Mouse (Mus musculus) 3T3-L1 (cell line): ENCODE measurements around the gene Faiml.
A peak's percentile ranks its signal among the peaks of the same experiment; 100 is the strongest.

Experiments used
- DNase-seq: peaks from one replicate; pipeline ENCODE4 v3.0.0-alpha.2; 2015; ENCODE audit warnings: low read depth, low spot score

Gene Faiml

GRCm38 (mm10) chr9:99237139-99237538 lies at the start of gene Faiml:
TSS of gene Faiml (minus strand) at chr9:99237239.
- DNase-seq: no peak

GRCm38 (mm10) chr9:99258891-99259290 lies 21.9 kb upstream of the Faiml start:
- no peak for DNase-seq

DNA sequence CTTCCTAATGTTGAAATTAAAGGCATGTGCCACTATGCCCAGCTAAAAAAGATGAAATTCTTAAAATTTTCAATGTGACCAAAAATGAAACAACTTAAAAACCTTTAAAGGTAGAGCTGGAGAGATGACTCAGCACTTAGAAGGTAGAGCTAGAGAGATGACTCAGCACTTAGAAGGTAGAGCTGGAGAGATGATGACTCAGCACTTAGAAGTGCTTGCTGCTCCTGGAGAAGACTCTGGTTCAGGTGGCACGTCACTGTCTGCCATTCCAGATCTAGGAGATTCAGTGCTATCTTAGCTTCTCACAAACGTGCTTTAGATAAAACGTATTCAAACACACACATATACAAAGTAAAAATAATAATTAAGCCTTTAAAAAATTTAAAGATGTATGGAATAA lies 19.8 kb upstream of the Faiml start:
- DNase-seq: peak; percentile 21

DNA sequence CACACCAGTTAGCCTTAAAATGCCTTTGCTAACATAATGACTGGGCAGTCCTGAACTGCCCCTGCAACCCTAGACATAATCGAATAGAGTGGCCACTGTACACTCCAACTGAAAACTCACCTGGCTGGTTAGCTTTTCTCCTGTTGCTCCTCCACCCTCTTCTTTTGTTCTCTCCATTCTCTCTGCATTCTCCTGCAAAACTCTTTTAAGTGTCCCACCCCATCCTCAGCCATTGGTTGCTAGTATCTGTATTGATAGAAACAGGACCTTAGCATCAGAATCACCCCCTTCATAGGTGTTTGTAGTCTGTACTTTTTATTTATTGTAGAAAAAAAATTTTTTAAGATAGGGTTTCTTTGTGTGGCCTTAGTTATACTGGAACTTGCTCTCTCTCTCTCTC lies 19.2 kb upstream of the Faiml start:
- no peak for DNase-seq

DNA sequence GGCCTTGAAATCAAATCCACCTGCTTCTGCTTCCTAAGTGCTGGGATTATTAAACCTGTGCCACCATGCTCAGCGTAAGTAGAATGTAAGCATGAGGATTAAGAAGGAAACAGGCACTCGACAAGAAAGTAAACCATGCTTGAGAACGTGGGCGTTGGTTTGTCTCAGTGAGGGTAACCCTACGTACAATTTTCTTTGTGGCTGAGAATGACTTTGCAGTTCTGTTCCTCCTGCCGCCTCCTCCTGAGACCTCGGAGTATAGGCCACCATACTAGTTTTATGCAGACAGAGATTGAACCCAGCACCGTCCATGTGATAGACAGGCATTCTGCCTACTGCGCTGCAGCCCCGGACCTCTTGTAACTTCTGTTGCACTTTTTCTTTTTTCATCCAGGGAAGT lies 16.8 kb upstream of the Faiml start:
- no peak for DNase-seq

DNA sequence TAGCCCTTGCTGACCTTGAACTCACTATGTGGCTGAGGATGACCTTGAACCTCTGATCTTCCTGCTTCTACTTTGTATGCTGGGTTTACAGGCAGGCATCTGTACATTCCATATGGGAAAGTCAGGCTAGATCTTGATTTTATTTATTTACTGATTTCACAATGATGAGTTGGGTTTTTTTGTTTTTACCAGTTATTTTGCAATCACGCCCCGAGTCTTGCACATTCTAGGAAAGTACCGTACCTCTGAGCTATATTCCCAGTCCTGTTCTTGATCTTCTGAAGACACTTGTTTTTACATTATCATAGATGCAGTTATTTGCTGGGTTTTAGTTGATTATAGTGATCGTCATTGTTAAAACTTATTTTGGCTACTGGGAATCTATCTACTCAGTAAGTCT lies 11.9 kb upstream of the Faiml start:
- DNase-seq: no peak

GRCm38 (mm10) chr9:99248304-99248703 lies 11.3 kb upstream of the Faiml start:
- DNase-seq: no peak

DNA sequence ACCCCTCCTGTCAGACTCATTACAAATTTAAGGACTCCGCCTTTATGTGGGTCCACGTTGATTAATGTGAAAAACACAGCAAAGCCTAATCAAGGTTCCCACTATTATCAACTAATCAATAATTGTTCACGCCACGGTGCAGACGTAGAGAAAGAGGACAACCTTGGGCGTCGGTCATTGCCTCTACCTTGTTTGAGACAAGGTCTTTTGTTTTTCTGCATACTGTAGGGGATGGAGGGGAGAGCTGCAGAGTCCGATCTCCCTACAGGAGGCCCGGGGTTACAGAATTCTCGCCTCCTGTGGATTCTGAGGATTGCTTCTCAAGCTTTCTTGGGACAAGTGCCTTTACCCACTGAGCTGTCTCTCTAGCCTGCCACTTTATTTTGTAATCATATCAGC lies 6.9 kb upstream of the Faiml start:
- DNase-seq: peak; percentile 9

GRCm38 (mm10) chr9:99243190-99243894 lies 6.3 kb upstream of the Faiml start, which contains the start of gene Cep70:
TSS of gene Cep70 (plus strand) at chr9:99243367.
- peak; percentile 92 for DNase-seq

- DNase-seq: no peak
These were observed 5.6 kb upstream of the Faiml start for GRCm38 (mm10) chr9:99242533-99243189.

DNA sequence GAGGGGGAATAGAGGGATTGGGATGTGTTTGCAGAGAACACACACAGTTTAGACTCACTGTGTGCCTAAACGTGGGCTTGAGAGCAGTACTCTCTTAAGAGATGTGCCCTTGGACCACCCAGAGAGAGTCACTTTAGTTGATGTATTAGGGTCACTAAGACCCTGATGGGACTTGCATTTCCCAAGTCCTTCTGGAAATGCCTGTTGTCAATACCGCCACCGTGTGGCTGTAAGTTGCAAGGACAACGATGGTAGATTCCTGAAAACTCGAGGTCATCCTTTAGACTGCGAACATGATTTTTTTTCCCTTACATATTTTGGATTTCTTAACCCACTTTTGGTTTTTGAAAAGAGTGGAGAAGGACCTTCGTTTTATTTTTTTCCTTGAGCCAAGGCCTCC lies 5.0 kb upstream of the Faiml start:
- DNase-seq: peak; percentile 81

DNA sequence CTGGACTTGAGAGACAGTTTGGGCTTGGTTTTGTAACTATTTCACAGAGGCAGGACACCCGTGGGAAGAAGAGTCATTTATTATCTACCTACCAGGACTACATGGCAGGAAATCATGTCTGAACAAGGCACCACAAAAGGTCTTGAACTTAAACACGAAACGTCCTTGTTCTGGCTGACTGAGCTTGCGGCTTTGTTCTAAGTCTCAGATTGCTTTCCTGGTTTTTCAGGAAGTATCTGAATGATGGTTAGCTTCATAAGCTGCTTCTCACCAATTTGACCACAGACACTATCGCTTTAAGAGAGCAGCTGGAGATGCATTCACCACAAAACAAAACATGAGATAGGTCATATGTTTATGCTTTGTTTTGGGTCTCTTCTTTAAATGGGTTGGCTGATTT lies 3.5 kb upstream of the Faiml start:
- DNase-seq: no peak

GRCm38 (mm10) chr9:99239256-99239655 lies 2.2 kb upstream of the Faiml start:
- peak; percentile 62 for DNase-seq

DNA sequence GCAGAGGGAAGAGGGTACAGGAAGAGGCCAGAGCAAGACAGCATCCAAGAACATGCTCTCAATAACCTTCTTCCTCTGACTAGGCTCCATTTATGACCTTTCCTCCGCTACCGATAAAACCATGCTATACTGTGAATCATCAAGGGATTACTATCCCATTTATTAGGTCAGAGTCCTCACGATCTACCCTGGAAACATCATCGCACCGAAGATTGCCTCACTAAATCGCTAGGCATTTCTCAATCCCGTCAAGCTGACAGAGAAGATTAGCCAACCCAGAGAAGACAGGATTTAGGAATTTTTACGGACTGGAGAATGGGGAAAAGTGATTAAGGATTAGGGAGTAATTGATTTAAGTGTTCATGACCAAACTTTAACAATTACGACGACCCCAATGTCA lies 1.2 kb upstream of the Faiml start:
- no peak for DNase-seq

DNA sequence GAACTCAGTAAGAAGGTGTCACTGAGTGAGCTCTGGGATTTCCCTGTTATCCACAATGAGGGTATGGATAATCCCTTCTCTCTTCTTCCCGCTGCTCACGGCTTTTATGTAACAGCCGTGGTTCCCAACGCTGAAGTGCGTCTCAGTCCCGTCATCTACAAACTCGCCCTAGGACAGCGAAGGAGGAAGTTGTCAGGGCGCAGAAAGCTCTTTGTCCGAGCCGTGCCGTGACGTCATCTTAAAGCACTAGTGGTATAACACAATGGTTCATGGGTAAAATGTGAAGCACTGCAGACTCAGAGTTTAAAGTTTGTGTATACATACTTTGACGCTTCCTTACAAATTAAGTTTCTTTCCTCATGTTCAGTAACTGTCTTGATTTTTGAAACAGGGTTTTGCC lies 7.6 kb downstream of the Faiml start:
- DNase-seq: no peak

DNA sequence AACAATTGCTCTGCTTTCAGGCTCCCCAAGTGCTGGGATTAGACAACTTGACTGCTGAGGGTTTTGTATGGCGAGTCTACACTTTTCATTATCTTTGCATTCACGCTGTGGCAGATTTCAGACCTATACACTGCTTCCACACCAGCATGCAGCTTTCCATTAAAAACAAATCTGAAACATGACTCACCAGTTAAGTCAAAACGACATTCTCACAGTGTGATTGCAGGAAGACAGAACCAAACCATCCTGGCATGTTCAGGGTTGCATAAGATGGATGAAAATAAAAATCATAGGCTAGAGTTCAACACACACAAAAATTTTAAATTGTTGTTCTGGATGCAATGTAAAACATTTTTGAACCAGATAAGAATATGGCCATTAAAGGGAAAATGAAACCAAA lies 12.5 kb downstream of the Faiml start:
- DNase-seq: no peak

DNA sequence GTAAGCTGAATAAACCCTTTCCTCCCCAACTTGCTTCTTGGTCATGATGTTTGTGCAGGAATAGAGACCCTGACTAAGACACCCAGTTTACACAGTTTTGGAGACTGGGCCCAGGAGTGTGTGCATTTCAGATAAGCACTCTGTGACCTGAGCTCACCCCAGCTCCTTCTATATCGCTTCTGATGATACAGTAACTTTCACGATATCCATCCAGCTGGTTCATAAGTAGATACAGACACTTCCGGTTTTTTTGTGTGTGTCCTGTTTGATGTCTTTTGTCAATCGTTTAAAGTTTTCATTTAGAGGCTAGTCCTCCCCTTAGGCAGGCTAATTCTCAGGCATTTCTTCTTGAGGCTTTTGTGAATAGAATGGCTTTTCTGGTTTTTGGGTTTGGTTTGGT lies 15.4 kb downstream of the Faiml start:
- no peak for DNase-seq

- DNase-seq: peak; percentile 77
These were observed 18.9 kb downstream of the Faiml start for GRCm38 (mm10) chr9:99217999-99218719.

- DNase-seq: no peak
These were observed 20.9 kb downstream of the Faiml start for GRCm38 (mm10) chr9:99216182-99216581.

DNA sequence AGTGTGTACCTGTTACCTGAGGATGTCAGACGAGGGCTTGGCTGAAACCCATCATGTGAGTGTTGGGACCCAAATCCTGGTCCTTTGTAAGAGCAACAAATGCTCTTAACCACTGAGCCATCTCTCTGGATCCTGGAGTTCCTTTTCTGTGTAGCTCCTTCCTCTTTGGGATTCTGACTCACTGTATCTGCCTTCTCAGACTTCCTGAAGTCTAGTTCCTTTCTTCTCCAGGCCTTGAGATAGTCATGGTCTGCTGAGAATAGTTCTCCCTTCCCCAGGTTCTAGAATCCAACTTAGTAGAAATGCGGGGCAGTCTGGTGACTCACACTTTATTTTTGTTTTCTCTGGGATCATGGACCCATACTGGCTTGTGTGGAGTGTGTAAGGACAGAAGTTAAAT lies 24.4 kb downstream of the Faiml start:
- no peak for DNase-seq

- DNase-seq: peak; percentile 36
These were observed 53.9 kb downstream of the Faiml start for GRCm38 (mm10) chr9:99183043-99183670.

DNA sequence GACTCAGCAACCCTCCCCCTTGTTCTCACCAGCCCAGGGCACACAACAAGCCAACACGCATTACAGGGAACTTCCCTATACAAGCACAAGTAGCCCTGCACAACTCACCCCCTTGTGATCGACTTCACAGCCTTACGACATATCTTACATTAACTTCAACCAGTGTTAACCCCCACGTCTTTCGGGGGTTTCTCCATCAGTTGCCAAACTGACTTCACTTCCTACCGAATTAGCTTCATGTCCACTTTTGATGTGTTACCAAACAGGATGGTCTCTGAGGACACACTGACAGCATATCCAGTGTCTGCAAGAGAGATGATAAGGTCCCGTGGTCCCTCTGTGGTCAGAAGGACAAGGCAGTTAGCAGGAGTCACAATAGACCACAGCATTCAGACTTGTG lies 54.9 kb downstream of the Faiml start:
- DNase-seq: no peak
